Mouse (Mus musculus) midbrain, embryonic 11.5 days (tissue): Measurements from ENCODE around the gene Ap1m2. TPM values are rescaled to one million over a fixed set of nuclear protein-coding genes. Genes with fewer than 3 reads are reported as not detected.

Experiments used
- ATAC-seq: fragments of 200-750 bp; cut with Nextera tagmentation; 2 replicates; pipeline ENCODE4 v1.8.0; 2017; ENCODE audit warnings: moderate TSS enrichment, moderate library complexity; ENCODE audit not compliant: low FRiP score
- DNase-seq: peaks from one replicate; pipeline ENCODE4 v3.0.0; 2015; ENCODE audit warnings: low spot score; ENCODE audit errors: missing footprints
- H3K27ac ChIP-seq: fragments of 300-500 bp; sonication (generic); 2 replicates; pipeline ENCODE4 v1.5.1; 2014; ENCODE audit warnings: low read depth, low read length
- H3K27me3 ChIP-seq: fragments of 300-500 bp; sonication (generic); 2 replicates; pipeline ENCODE4 v1.6.1; 2014; ENCODE audit warnings: mild to moderate bottlenecking, low read length, moderate library complexity, mixed read lengths; ENCODE audit not compliant: control insufficient read depth, insufficient read depth
- H3K36me3 ChIP-seq: fragments of 300-500 bp; sonication (generic); 2 replicates; pipeline ENCODE4 v1.6.1; 2014; ENCODE audit warnings: mild to moderate bottlenecking, low read length, moderate library complexity, mixed read lengths; ENCODE audit not compliant: control insufficient read depth, insufficient read depth
- H3K4me1 ChIP-seq: fragments of 300-500 bp; sonication (generic); 2 replicates; pipeline ENCODE4 v1.6.1; 2014; ENCODE audit warnings: low read length; ENCODE audit not compliant: control insufficient read depth, insufficient read depth
- H3K4me2 ChIP-seq: fragments of 300-500 bp; sonication (generic); 2 replicates; pipeline ENCODE4 v1.6.1; 2014; ENCODE audit warnings: mild to moderate bottlenecking, moderate library complexity
- H3K4me3 ChIP-seq: fragments of 300-500 bp; sonication (generic); 2 replicates; pipeline ENCODE4 v1.5.1; 2014; ENCODE audit warnings: low read depth, low read length
- H3K9ac ChIP-seq: fragments of 300-500 bp; sonication (generic); 2 replicates; pipeline ENCODE4 v1.6.1; 2014; ENCODE audit warnings: low read length
- H3K9me3 ChIP-seq: fragments of 300-500 bp; sonication (generic); 2 replicates; pipeline ENCODE4 v1.6.1; 2016; ENCODE audit warnings: low read length; ENCODE audit not compliant: control insufficient read depth
- WGBS: fragments of 180-500 bp; shearing (Covaris S2); extraction: QIAGEN DNeasy Blood & Tissue Kit; methylation state at CpG from one replicate; pipeline ENCODE4 v1.1.7; 2014; 5-methylcytosine and 5-hydroxymethylcytosine counted together
- polyA plus RNA-seq: library from polyadenylated mRNA; unstranded; fragments of >200 nt; fragmentation: Nextera tagmentation; extraction: Ambion mirVana; gene quantifications from 2 replicates; pipeline ENCODE4 v1.2.1, GENCODE M21; 2014

Ap1m2 gene
- polyA plus RNA-seq, 1 experiment from 2014 or later, result 0.68 TPM

- H3K4me3 ChIP-seq, result no peak overlapping the region
Observed at GRCm38 (mm10) chr9:21249629-21250508, 62.3 kb downstream of the Ap1m2 start.

GRCm38 (mm10) chr9:21248326-21248725 lies 63.8 kb downstream of the Ap1m2 start, which contains the start of gene S1pr5:
TSS of gene S1pr5 (minus strand) at chr9:21248443.
- Histone ChIP-seq H3K9me3 (no peaks in the 10 kb centered on the region), H3K27me3 (peaks cover 73% of the 10 kb centered on the region), H3K27ac (no peak within 1 kb of the TSS), H3K36me3 (no peaks in the 10 kb centered on the region), H3K4me3 (no peak within 1 kb of the TSS), H3K4me1 (peaks cover 7% of the 10 kb centered on the region; the same call in 1 of the 2 replicates), H3K4me2 (peak within 1 kb of the TSS; percentile 17; the same call in 1 of the 2 replicates), H3K9ac (no peak within 1 kb of the TSS)
- 3% methylated on average over 22 of the region's 30 CpGs for WGBS
- ATAC-seq (no peak), DNase-seq (no peak)

More at GRCm38 (mm10) chr9:21249629-21250508, 62.3 kb downstream of the Ap1m2 start:
- ATAC-seq (no peak), DNase-seq (no peak)
- Histone ChIP-seq H3K27ac (no peak overlapping the region), H3K4me2 (no peak overlapping the region), H3K36me3 (no peaks in the 10 kb centered on the region), H3K9me3 (no peaks in the 10 kb centered on the region), H3K9ac (no peak overlapping the region), H3K27me3 (peaks cover 57% of the 10 kb centered on the region), H3K4me1 (peaks cover 2% of the 10 kb centered on the region; the same call in 1 of the 2 replicates)
- 38% methylated on average over 17 of the region's 17 CpGs for WGBS

- peaks cover 7% of the 10 kb centered on the region; the same call in 1 of the 2 replicates for H3K4me1 ChIP-seq
- WGBS, result 67% methylated on average over 1 of the region's 1 CpGs
- ATAC-seq, result no peak
- H3K36me3 ChIP-seq, result no peaks in the 10 kb centered on the region
- peaks cover 81% of the 10 kb centered on the region for H3K27me3 ChIP-seq
- no peak overlapping the region for H3K9ac ChIP-seq
- H3K4me2 ChIP-seq, result no peak overlapping the region
- H3K4me3 ChIP-seq, result no peak overlapping the region
- no peak overlapping the region for H3K27ac ChIP-seq
- no peaks in the 10 kb centered on the region; the same call in 1 of the 2 replicates for H3K9me3 ChIP-seq
- no peak for DNase-seq
Observed at GRCm38 (mm10) chr9:21246342-21246741, 65.8 kb downstream of the Ap1m2 start.

GRCm38 (mm10) chr9:21245113-21245487 lies 67.0 kb downstream of the Ap1m2 start:
- ATAC-seq (no peak), DNase-seq (peak; percentile 91)
- H3K4me3 ChIP-seq, result peak overlapping the region; percentile 31
- H3K36me3 ChIP-seq, result no peaks in the 10 kb centered on the region
- H3K27ac ChIP-seq, result no peak overlapping the region
- H3K4me1 ChIP-seq, result peaks cover 7% of the 10 kb centered on the region; the same call in 1 of the 2 replicates
- peaks cover 70% of the 10 kb centered on the region for H3K27me3 ChIP-seq
- peak overlapping the region; percentile 21; the same call in 1 of the 2 replicates for H3K9ac ChIP-seq
- 2% methylated on average over 16 of the region's 16 CpGs for WGBS
- peak overlapping the region; percentile 51 for H3K4me2 ChIP-seq
- H3K9me3 ChIP-seq, result no peaks in the 10 kb centered on the region; the same call in 1 of the 2 replicates

- WGBS, result 1% methylated on average over 72 of the region's 72 CpGs
- ATAC-seq, result peak; percentile 30; the same call in 1 of the 2 replicates
Observed at GRCm38 (mm10) chr9:21244428-21245112, 67.6 kb downstream of the Ap1m2 start.

More at GRCm38 (mm10) chr9:21244428-21245112, 67.6 kb downstream of the Ap1m2 start:
- H3K9me3 ChIP-seq, result no peaks in the 10 kb centered on the region; the same call in 1 of the 2 replicates
- DNase-seq, result peak; percentile 93
- no peaks in the 10 kb centered on the region for H3K36me3 ChIP-seq
- H3K27me3 ChIP-seq, result peaks cover 65% of the 10 kb centered on the region
- peak overlapping the region; percentile 31 for H3K4me3 ChIP-seq
- H3K4me2 ChIP-seq, result peak overlapping the region; percentile 51
- no peak overlapping the region for H3K27ac ChIP-seq
- H3K9ac ChIP-seq, result peak overlapping the region; percentile 21; the same call in 1 of the 2 replicates
- H3K4me1 ChIP-seq, result peaks cover 7% of the 10 kb centered on the region; the same call in 1 of the 2 replicates

Other genes with a start within 250 kb of the Ap1m2 start
- 0.86 and 2.1 TPM in 2 replicates for gene Zglp1, start 245.2 kb downstream of the Ap1m2 start, polyA plus RNA-seq
- gene Gm49373, start 239.2 kb downstream of the Ap1m2 start, polyA plus RNA-seq, result 0.75 and 1.3 TPM in 2 replicates
- 46.3 and 50.4 TPM in 2 replicates for gene Fdx1l, start 238.7 kb downstream of the Ap1m2 start, polyA plus RNA-seq
- gene Gm38431, start 220.3 kb downstream of the Ap1m2 start, polyA plus RNA-seq, result 2.0 and 2.1 TPM in 2 replicates
- 66.0 and 76.1 TPM in 2 replicates for gene Raver1, start 220.3 kb downstream of the Ap1m2 start, polyA plus RNA-seq
- 6.1 and 7.1 TPM in 2 replicates for gene Tyk2, start 181.1 kb downstream of the Ap1m2 start, polyA plus RNA-seq
- 297 and 318 TPM in 2 replicates for gene Cdc37, start 162.4 kb downstream of the Ap1m2 start, polyA plus RNA-seq
- gene Pde4a, start 146.6 kb downstream of the Ap1m2 start, polyA plus RNA-seq, result 5.0 and 6.5 TPM in 2 replicates
- gene Keap1, start 73.0 kb downstream of the Ap1m2 start, polyA plus RNA-seq, result 20.0 and 26.3 TPM in 2 replicates
- gene S1pr5, start 63.9 kb downstream of the Ap1m2 start, polyA plus RNA-seq, result 0.19 and 0.21 TPM in 2 replicates
- 37.2 and 45.8 TPM in 2 replicates for gene Atg4d, start 47.0 kb downstream of the Ap1m2 start, polyA plus RNA-seq
- gene Kri1, start 24.4 kb downstream of the Ap1m2 start, polyA plus RNA-seq, result 13.2 and 16.3 TPM in 2 replicates
- 70.6 and 71.9 TPM in 2 replicates for gene Cdkn2d, start 20.9 kb downstream of the Ap1m2 start, polyA plus RNA-seq
- gene Slc44a2, start 8.4 kb upstream of the Ap1m2 start, polyA plus RNA-seq, result 53.9 and 58.6 TPM in 2 replicates
- gene Ilf3, start 55.5 kb upstream of the Ap1m2 start, polyA plus RNA-seq, result 263 and 266 TPM in 2 replicates
- 46.2 and 46.8 TPM in 2 replicates for gene Qtrt1, start 99.5 kb upstream of the Ap1m2 start, polyA plus RNA-seq
- gene Dnm2, start 112.6 kb upstream of the Ap1m2 start, polyA plus RNA-seq, result 55.0 and 60.6 TPM in 2 replicates
- 64.5 and 68.0 TPM in 2 replicates for gene Tmed1, start 197.9 kb upstream of the Ap1m2 start, polyA plus RNA-seq
- 2.9 and 3.2 TPM in 2 replicates for gene AB124611, start 213.8 kb upstream of the Ap1m2 start, polyA plus RNA-seq
- 53.4 and 63.1 TPM in 2 replicates for gene Carm1, start 234.6 kb upstream of the Ap1m2 start, polyA plus RNA-seq